Mouse (Mus musculus) limb, embryonic 14.5 days (tissue): ENCODE measurements around the gene Mitf. TPM values are rescaled to one million over a fixed set of nuclear protein-coding genes. Genes with fewer than 3 reads are reported as not detected.
A peak's percentile ranks its signal among the peaks of the same experiment; 100 is the strongest.

Experiments
- ATAC-seq: fragments of 200-750 bp; cut with Nextera tagmentation; 2 replicates; pipeline ENCODE4 v1.8.0; 2017; ENCODE audit warnings: low read depth, moderate number of reproducible peaks, moderate TSS enrichment; ENCODE audit not compliant: low FRiP score
- DNase-seq: peaks from one replicate; pipeline ENCODE4 v3.0.0-alpha.2; 2015; ENCODE audit warnings: low spot score
- H3K27ac ChIP-seq: fragments of 300-500 bp; sonication (generic); replicated peaks from 2 replicates; pipeline ENCODE4 v1.5.1; 2014; ENCODE audit warnings: low read depth, mild to moderate bottlenecking, low read length, moderate library complexity, mixed read lengths
- H3K27me3 ChIP-seq: fragments of 300-500 bp; sonication (generic); 2 replicates; pipeline ENCODE4 v1.6.1; 2014; ENCODE audit warnings: low read length, mixed read lengths; ENCODE audit not compliant: control insufficient read depth, insufficient read depth
- H3K36me3 ChIP-seq: fragments of 300-500 bp; sonication (generic); 2 replicates; pipeline ENCODE4 v1.6.1; 2014; ENCODE audit warnings: mild to moderate bottlenecking, low read length, moderate library complexity, mixed read lengths; ENCODE audit not compliant: control insufficient read depth, insufficient read depth
- H3K4me1 ChIP-seq: fragments of 300-500 bp; sonication (generic); 2 replicates; pipeline ENCODE4 v1.6.1; 2014; ENCODE audit warnings: antibody characterized with exemption, low read length, mixed read lengths; ENCODE audit not compliant: control insufficient read depth, insufficient read depth
- H3K4me2 ChIP-seq: fragments of 300-500 bp; sonication (generic); replicated peaks from 2 replicates; pipeline ENCODE4 v1.6.1; 2014; ENCODE audit warnings: low read depth, mild to moderate bottlenecking, low read length, moderate library complexity; ENCODE audit not compliant: severe bottlenecking
- H3K4me3 ChIP-seq: fragments of 300-500 bp; sonication (generic); replicated peaks from 2 replicates; pipeline ENCODE4 v1.5.1; 2014; ENCODE audit warnings: low read length
- H3K9ac ChIP-seq: fragments of 300-500 bp; sonication (generic); 2 replicates; pipeline ENCODE4 v1.6.1; 2014; ENCODE audit warnings: mild to moderate bottlenecking, low read depth, low read length, moderate library complexity; ENCODE audit not compliant: severe bottlenecking
- H3K9me3 ChIP-seq: fragments of 300-500 bp; sonication (generic); 2 replicates; pipeline ENCODE4 v1.6.1; 2016; ENCODE audit warnings: low read length; ENCODE audit not compliant: control insufficient read depth
- POLR2A ChIP-seq: fragments of 200-500 bp; IDR thresholded peaks from 2 replicates; pipeline ENCODE4 v1.8.0; 2012; ENCODE audit warnings: inconsistent platforms, mild to moderate bottlenecking, moderate library complexity, borderline replicate concordance; ENCODE audit not compliant: insufficient read depth, insufficient read length; ENCODE audit errors: extremely low read depth
- WGBS: fragments of 180-500 bp; shearing (Covaris S2); extraction: QIAGEN DNeasy Blood & Tissue Kit; methylation state at CpG from one replicate; pipeline ENCODE4 v1.1.7; 2014; 5-methylcytosine and 5-hydroxymethylcytosine counted together
- polyA plus RNA-seq, 2 experiments: library from polyadenylated mRNA; depleted of rRNA in 1 of 2; stranded (reverse) in 1 of 2; unstranded in 1 of 2; fragments of >200 nt; fragmentation: Nextera tagmentation in 1 of 2; extraction: Ambion mirVana in 1 of 2; gene quantifications; 2 replicates each; pipeline versions ENCODE4 v1.2.1 to v1.2.3; 2012 to 2014

Gene Mitf
- polyA plus RNA-seq, 2 experiments, result 2.9 to 3.6 TPM

- H3K4me2 ChIP-seq, result no peak overlapping the region
- no peaks in the 10 kb centered on the region for H3K4me1 ChIP-seq
- no peaks in the 10 kb centered on the region for H3K9me3 ChIP-seq
- H3K4me3 ChIP-seq, result no peak overlapping the region
- no peak overlapping the region for H3K9ac ChIP-seq
- no peak overlapping the region for H3K27ac ChIP-seq
- no peaks in the 10 kb centered on the region for H3K36me3 ChIP-seq
- TF ChIP-seq POLR2A, result no peak
- ATAC-seq (no peak), DNase-seq (no peak)
- H3K27me3 ChIP-seq, result no peaks in the 10 kb centered on the region
- WGBS, result 73% methylated on average over 2 of the region's 2 CpGs
Observed at GRCm38 (mm10) chr6:97876990-97877389, 70.1 kb downstream of the Mitf start.

GRCm38 (mm10) chr6:97877492-97877891 lies 70.6 kb downstream of the Mitf start:
- Histone ChIP-seq H3K4me2 (no peak overlapping the region), H3K4me1 (no peaks in the 10 kb centered on the region), H3K4me3 (no peak overlapping the region), H3K36me3 (no peaks in the 10 kb centered on the region), H3K9me3 (no peaks in the 10 kb centered on the region), H3K9ac (no peak overlapping the region), H3K27ac (no peak overlapping the region), H3K27me3 (no peaks in the 10 kb centered on the region)
- no peak for DNase-seq
- no peak for TF ChIP-seq POLR2A
- 79% methylated on average over 6 of the region's 6 CpGs for WGBS
- ATAC-seq, result no peak

GRCm38 (mm10) chr6:97880363-97880762 lies 73.5 kb downstream of the Mitf start:
- no peak for TF ChIP-seq POLR2A
- Histone ChIP-seq H3K27me3 (no peaks in the 10 kb centered on the region), H3K36me3 (no peaks in the 10 kb centered on the region), H3K4me3 (no peak overlapping the region), H3K4me1 (no peaks in the 10 kb centered on the region), H3K9me3 (no peaks in the 10 kb centered on the region), H3K4me2 (no peak overlapping the region), H3K27ac (no peak overlapping the region), H3K9ac (no peak overlapping the region)
- DNase-seq, result no peak
- no peak for ATAC-seq
- 70% methylated on average over 5 of the region's 5 CpGs for WGBS

- Histone ChIP-seq H3K36me3 (no peaks in the 10 kb centered on the region), H3K9ac (no peak overlapping the region), H3K27me3 (no peaks in the 10 kb centered on the region), H3K4me3 (no peak overlapping the region), H3K4me1 (no peaks in the 10 kb centered on the region), H3K27ac (no peak overlapping the region), H3K9me3 (no peaks in the 10 kb centered on the region), H3K4me2 (no peak overlapping the region)
- TF ChIP-seq POLR2A, result no peak
- DNase-seq (no peak), ATAC-seq (no peak)
- 16% methylated on average over 3 of the region's 3 CpGs for WGBS
Observed at GRCm38 (mm10) chr6:97881935-97882334, 75.1 kb downstream of the Mitf start.

GRCm38 (mm10) chr6:97882931-97883330 lies 76.1 kb downstream of the Mitf start:
- H3K9me3 ChIP-seq, result no peaks in the 10 kb centered on the region
- H3K4me2 ChIP-seq, result no peak overlapping the region
- H3K36me3 ChIP-seq, result no peaks in the 10 kb centered on the region
- ATAC-seq (no peak), DNase-seq (no peak)
- H3K9ac ChIP-seq, result no peak overlapping the region
- no peak for TF ChIP-seq POLR2A
- WGBS, result 69% methylated on average over 8 of the region's 8 CpGs
- H3K27me3 ChIP-seq, result no peaks in the 10 kb centered on the region
- H3K4me3 ChIP-seq, result no peak overlapping the region
- no peak overlapping the region for H3K27ac ChIP-seq
- no peaks in the 10 kb centered on the region for H3K4me1 ChIP-seq

- Histone ChIP-seq H3K9me3 (no peaks in the 10 kb centered on the region), H3K27me3 (no peaks in the 10 kb centered on the region), H3K4me3 (no peak overlapping the region), H3K27ac (no peak overlapping the region), H3K4me2 (no peak overlapping the region), H3K9ac (no peak overlapping the region), H3K4me1 (no peaks in the 10 kb centered on the region), H3K36me3 (no peaks in the 10 kb centered on the region)
- TF ChIP-seq POLR2A, result no peak
- DNase-seq (peak; percentile 31), ATAC-seq (no peak)
- WGBS, result 17% methylated on average over 2 of the region's 2 CpGs
Observed at GRCm38 (mm10) chr6:97883496-97883895, 76.6 kb downstream of the Mitf start.
